ENCODE assay signal across 22 mouse cellular contexts in the genomic region with DNA sequence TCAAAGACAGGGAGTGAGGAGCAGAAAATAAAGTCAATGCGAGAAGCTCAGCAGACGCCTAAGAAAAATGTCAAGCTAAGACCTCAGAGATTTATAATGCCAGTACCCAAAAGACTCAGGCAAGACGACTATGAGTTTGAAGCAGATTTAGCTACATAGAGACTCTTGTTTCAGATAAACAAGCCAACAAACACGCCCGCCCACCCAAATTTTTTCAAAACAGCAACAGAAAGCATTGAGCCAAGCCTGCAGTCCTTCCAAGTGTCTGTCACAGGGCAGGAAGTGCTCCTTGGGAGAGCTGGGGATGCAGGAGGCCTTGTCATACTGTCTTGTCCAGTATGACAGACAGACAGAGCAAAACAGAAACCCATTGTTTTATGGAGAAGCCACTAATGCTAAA. TPM values are rescaled to one million over a fixed set of nuclear protein-coding genes. Genes with fewer than 3 reads are reported as not detected.
DNase-seq lines count a peak whose midpoint lies in the region; ATAC-seq and TF ChIP-seq lines count a peak whose summit lies in the region.
"Had no signal": no experiment of that assay in that cellular context is flagged by ENCODE, and none has a peak within 500 bp of the region (broad histone marks: within the 10 kb centered on the region; RNA-seq: fewer than 3 reads in every experiment).

No protein-coding gene starts in this region.

- no peak overlapping the region for H3K27ac ChIP-seq in kidney, postnatal 0 days
- H3K27ac ChIP-seq in kidney, embryonic 14.5 days (ENCODE audit: low read depth, low read length) = no peak overlapping the region
- H3K27ac ChIP-seq in spleen, adult 2 months (ENCODE audit: insufficient read depth, low read length) = peak overlapping the region; percentile 90
- H3K27ac ChIP-seq: embryonic facial prominence, embryonic 15.5 days; forebrain, embryonic 10.5 days; gastrocnemius, adult 2 months; hindbrain, embryonic 10.5 days had no signal

- ATAC-seq in kidney, postnatal 0 days (replicated peaks; ENCODE audit: low FRiP score, low read depth) = no peak
- ATAC-seq in kidney, embryonic 14.5 days (ENCODE audit: low FRiP score, low TSS enrichment) = no peak
- ATAC-seq: forebrain, embryonic 14.5 days had no signal

- TF ChIP-seq CTCF in kidney, postnatal 0 days (IDR thresholded peaks at IDR 0.05; ENCODE audit: low read depth) = no peak
- no peak for TF ChIP-seq CTCF in spleen, adult 2 months (IDR thresholded peaks at IDR 0.05; ENCODE audit: extremely low read depth, insufficient read depth, insufficient read length, insufficient replicate concordance)

- no peak overlapping the region for H3K9ac ChIP-seq in kidney, postnatal 0 days (ENCODE audit: low read depth, low read length)
- no peak overlapping the region for H3K9ac ChIP-seq in kidney, embryonic 14.5 days (ENCODE audit: low read depth, low read length)
- H3K9ac ChIP-seq: embryonic facial prominence, embryonic 15.5 days; heart, embryonic 12.5 days had no signal

- no peak overlapping the region for H3K4me3 ChIP-seq in kidney, postnatal 0 days (replicated peaks; ENCODE audit: low read depth, low read length)
- H3K4me3 ChIP-seq in kidney, embryonic 14.5 days (ENCODE audit: low read length) = no peak overlapping the region
- peak overlapping the region; percentile 63 for H3K4me3 ChIP-seq in spleen, adult 2 months (ENCODE audit: extremely low read depth, insufficient read depth, insufficient read length)
- H3K4me3 ChIP-seq: embryonic facial prominence, embryonic 15.5 days; erythroblast, embryonic 14.5 days; forebrain, embryonic 10.5 days; gastrocnemius, adult 2 months; heart, embryonic 12.5 days; hindbrain, embryonic 10.5 days had no signal

- no peak for TF ChIP-seq POLR2A in spleen, adult 2 months (IDR thresholded peaks at IDR 0.05; ENCODE audit: low read depth, low read length)

- H3K9me3 ChIP-seq in kidney, postnatal 0 days (replicated peaks; ENCODE audit: low read length) = no peaks in the 10 kb centered on the region
- no peaks in the 10 kb centered on the region for H3K9me3 ChIP-seq in kidney, embryonic 14.5 days (ENCODE audit: control insufficient read depth, low read length)
- H3K9me3 ChIP-seq: embryonic facial prominence, embryonic 15.5 days; forebrain, embryonic 10.5 days; heart, embryonic 12.5 days; hindbrain, embryonic 10.5 days had no signal

- 43% methylated on average over 5 of the region's 5 CpGs for WGBS in kidney, postnatal 0 days
- WGBS in kidney, embryonic 14.5 days = 62% methylated on average over 5 of the region's 5 CpGs
- WGBS in spleen, adult 2 months = 60% methylated on average over 5 of the region's 5 CpGs

- no peaks in the 10 kb centered on the region for H3K27me3 ChIP-seq in kidney, postnatal 0 days (ENCODE audit: insufficient read depth, low read length)
- no peaks in the 10 kb centered on the region for H3K27me3 ChIP-seq in kidney, embryonic 14.5 days (ENCODE audit: control insufficient read depth, insufficient read depth, low read length)
- H3K27me3 ChIP-seq in spleen, adult 2 months (ENCODE audit: control insufficient read depth, insufficient read depth, low read length) = no peaks in the 10 kb centered on the region
- no peaks in the 10 kb centered on the region for H3K27me3 ChIP-seq in splenic B cell, adult 2 months (ENCODE audit: control insufficient read depth, insufficient read depth, low read length, poor library complexity, severe bottlenecking)
- H3K27me3 ChIP-seq: embryonic facial prominence, embryonic 15.5 days; heart, embryonic 12.5 days had no signal

- intact Hi-C loops in left cerebral cortex, postnatal 4 days (cut with DNase I) = no loop called here

- H3K4me2 ChIP-seq in kidney, postnatal 0 days (ENCODE audit: low read length) = no peak overlapping the region
- H3K4me2 ChIP-seq in kidney, embryonic 14.5 days (replicated peaks; ENCODE audit: low read depth, low read length) = no peak overlapping the region
- H3K4me2 ChIP-seq: embryonic facial prominence, embryonic 15.5 days; heart, embryonic 12.5 days had no signal

- H3K4me1 ChIP-seq in kidney, postnatal 0 days (replicated peaks; ENCODE audit: insufficient read depth, low read length) = no peaks in the 10 kb centered on the region
- H3K4me1 ChIP-seq in kidney, embryonic 14.5 days (ENCODE audit: control insufficient read depth, insufficient read depth, low read length) = no peaks in the 10 kb centered on the region
- H3K4me1 ChIP-seq in spleen, adult 2 months (ENCODE audit: control insufficient read depth, insufficient read depth, insufficient read length) = peaks cover 26% of the 10 kb centered on the region; the same call in 1 of the 2 replicates
- H3K4me1 ChIP-seq: embryonic facial prominence, embryonic 15.5 days; forebrain, embryonic 10.5 days; heart, embryonic 12.5 days; hindbrain, embryonic 10.5 days had no signal

- peak; percentile 42 for DNase-seq in kidney, postnatal 0 days (ENCODE audit: low spot score)
- DNase-seq in left cerebral cortex, postnatal 4 days = peak; percentile 10
- DNase-seq in left cerebral cortex, adult 18-20 months (ENCODE audit: low spot score in 2 of 2) = no peak
- no peak for DNase-seq in spleen, adult 2 months (ENCODE audit: low read depth in 1 of 2, low spot score in 2 of 2)
- no peak for DNase-seq in spleen, adult 12 weeks (ENCODE audit: low spot score)
- DNase-seq in splenic B cell, adult 2 months (ENCODE audit: low read depth, low spot score) = peak; percentile 42
- no peak for DNase-seq in cerebellum, postnatal 25 days
- DNase-seq: adrenal gland, adult 2 months; adrenal gland, postnatal 25 days; cerebellum, adult 18-20 months; embryo, embryonic 11 days; gastrocnemius, adult 2 months; gastrocnemius, postnatal 25 days had no signal

- H3K36me3 ChIP-seq in kidney, postnatal 0 days (ENCODE audit: insufficient read depth, low read length) = no peaks in the 10 kb centered on the region
- no peaks in the 10 kb centered on the region for H3K36me3 ChIP-seq in kidney, embryonic 14.5 days (ENCODE audit: control insufficient read depth, insufficient read depth, low read length)
- peaks cover 6% of the 10 kb centered on the region for H3K36me3 ChIP-seq in spleen, adult 2 months (ENCODE audit: control insufficient read depth, insufficient read depth, low read length)
- H3K36me3 ChIP-seq in splenic B cell, adult 2 months (ENCODE audit: control insufficient read depth, insufficient read depth, low read length, poor library complexity, severe bottlenecking) = peaks cover 17% of the 10 kb centered on the region
- H3K36me3 ChIP-seq: embryonic facial prominence, embryonic 15.5 days; forebrain, embryonic 10.5 days; heart, embryonic 12.5 days; hindbrain, embryonic 10.5 days had no signal

RNA-seq across cellular contexts. Expression of a gene that starts 38.0 kb away (rescaled TPM):
- 0.05 TPM in 1 of 2 replicates, not detected in the other for polyA plus RNA-seq in kidney, postnatal 0 days (2015; fragmentation: Nextera tagmentation; extraction: Ambion mirVana)
- polyA plus RNA-seq in kidney, embryonic 14.5 days (2014; fragmentation: Nextera tagmentation; extraction: Ambion mirVana) = not detected in 2 replicates
- not detected for total RNA-seq in left cerebral cortex, postnatal 4 days (2021)
- total RNA-seq in left cerebral cortex, adult 18-20 months (2021) = not detected
- polyA plus RNA-seq in spleen, adult 2 months (2012; rRNA removed) = 133 and 154 TPM in 2 replicates
- total RNA-seq: common myeloid progenitor, adult 5-6 weeks; gastrocnemius, adult 2 months; gastrocnemius, postnatal 25 days; granulocyte monocyte progenitor cell, adult 5-6 weeks had no signal
- polyA plus RNA-seq: erythroblast, embryonic 14.5 days; forebrain, embryonic 14.5 days; heart, embryonic 12.5 days; hindbrain, embryonic 10.5 days had no signal

RNA-seq across cellular contexts. Expression of a gene that starts 41.1 kb away (rescaled TPM):
- polyA plus RNA-seq in kidney, postnatal 0 days (2015; fragmentation: Nextera tagmentation; extraction: Ambion mirVana) = 8.7 and 9.1 TPM in 2 replicates
- 14.5 and 14.6 TPM in 2 replicates for polyA plus RNA-seq in kidney, embryonic 14.5 days (2014; fragmentation: Nextera tagmentation; extraction: Ambion mirVana)
- 100 to 1,000 TPM; 109 to 113 TPM for total RNA-seq in left cerebral cortex, postnatal 4 days (2021)
- total RNA-seq in left cerebral cortex, adult 18-20 months (2021) = 10 to 100 TPM; 59.1 to 62.5 TPM
- 42.2 and 50.3 TPM in 2 replicates for polyA plus RNA-seq in spleen, adult 2 months (2012; rRNA removed)

Comparison
In these comparisons a context has a peak if more than half of its experiments do, and no peak if none do; other contexts are left out.
1. DNase-seq: peak in kidney, postnatal 0 days (single experiment), left cerebral cortex, postnatal 4 days (single experiment) and splenic B cell, adult 2 months (single experiment); none in left cerebral cortex, adult 18-20 months (0 of 2), spleen, adult 2 months (0 of 2), spleen, adult 12 weeks (single experiment) and cerebellum, postnatal 25 days (0 of 2).
2. RNA of a gene that starts 38.0 kb away (polyA plus RNA-seq): 133 to 154 TPM in spleen, adult 2 months; 0.05 TPM in kidney, postnatal 0 days and not detected in kidney, embryonic 14.5 days; every median in the first group is over 100 times any median in the second.